Mouse (Mus musculus) embryonic fibroblast, embryonic 13.5 days (primary cell): Measurements from ENCODE around the gene Tnfrsf4.

Experiments
- CTCF ChIP-seq: IDR thresholded peaks from 2 replicates; pipeline ENCODE4 v1.5.1; 2011; ENCODE audit warnings: mild to moderate bottlenecking, control low read depth, low read length, moderate library complexity, borderline replicate concordance; ENCODE audit not compliant: insufficient read depth
- POLR2A ChIP-seq: IDR thresholded peaks from 2 replicates; pipeline ENCODE4 v1.6.1; 2011; ENCODE audit warnings: low read depth, mild to moderate bottlenecking, control low read depth, low read length, moderate library complexity

- TF ChIP-seq POLR2A (no peak), CTCF (no peak)
These were observed 17.6 kb downstream of the Tnfrsf4 start for GRCm38 (mm10) chr4:156031255-156031592.
